Mouse (Mus musculus) liver, adult (tissue): ENCODE data around the gene Pafah1b3.

Experiments used
- GATA4 ChIP-seq: IDR thresholded peaks from 2 replicates; pipeline ENCODE4 v1.6.1; 2014; ENCODE audit warnings: mild to moderate bottlenecking, low read length; ENCODE audit not compliant: insufficient replicate concordance

The Pafah1b3 gene

DNA sequence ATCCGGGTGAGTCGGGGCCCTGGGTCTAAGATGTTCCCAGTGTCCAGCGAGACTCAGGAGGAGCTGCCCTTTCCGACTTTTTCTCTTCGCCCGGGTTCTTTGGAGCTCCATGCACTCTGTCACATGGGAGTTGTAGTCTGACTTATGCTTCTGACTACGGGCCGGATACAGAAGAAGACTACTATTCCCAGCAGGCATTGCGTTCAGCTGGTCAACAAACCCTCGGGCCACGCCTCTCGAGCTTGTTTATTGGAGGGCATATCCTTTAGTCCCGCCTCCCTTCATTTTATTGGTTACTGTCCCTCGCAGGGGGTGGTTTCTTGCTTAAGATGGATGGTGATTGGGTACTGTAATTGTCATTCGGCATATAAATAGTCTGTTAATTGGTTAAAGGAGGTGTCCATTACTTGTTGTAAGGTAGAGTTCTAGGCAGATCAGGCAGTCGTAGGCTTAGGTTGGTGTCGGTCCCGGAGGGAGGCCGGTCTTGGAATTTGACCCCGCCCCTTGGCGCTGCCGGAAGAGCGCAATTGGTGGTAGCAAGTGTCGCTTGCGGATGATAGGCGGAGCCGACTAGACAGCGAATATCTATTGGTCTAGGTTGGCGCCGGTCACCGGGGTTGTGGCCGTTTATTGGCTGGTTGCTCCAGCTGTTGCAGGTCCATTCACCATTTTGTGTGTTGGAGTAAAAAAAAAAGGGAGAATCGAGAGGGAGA lies 29.9 kb downstream of the Pafah1b3 start:
- no peak; the same call in 1 of the 2 replicates for TF ChIP-seq GATA4

DNA sequence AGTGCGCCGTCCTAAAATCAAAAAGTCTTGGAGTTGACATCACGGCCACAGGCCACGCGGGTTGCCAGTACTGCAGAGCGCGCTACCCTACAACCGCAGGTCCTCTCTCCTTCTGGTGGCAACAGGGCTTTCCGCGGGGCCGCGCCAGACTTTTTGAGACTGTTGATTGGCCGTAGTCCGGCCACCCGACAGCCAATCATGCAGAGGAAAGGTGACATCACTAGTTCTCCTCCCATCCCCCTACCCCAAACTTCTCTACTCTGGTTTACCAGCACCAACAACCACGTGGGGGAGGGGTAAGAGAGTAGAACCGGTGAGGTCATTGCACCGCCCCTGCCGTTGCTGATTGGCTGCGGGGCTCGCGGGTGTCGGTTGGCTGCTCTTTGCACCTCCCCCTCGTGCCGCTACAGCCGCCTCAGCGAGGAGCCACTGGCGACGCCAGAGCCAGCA lies 30.5 kb downstream of the Pafah1b3 start, which contains the start of gene Cic:
Cic (plus strand) TSS at position 404 of the 450 bp plus-strand sequence.
- no peak for TF ChIP-seq GATA4

DNA sequence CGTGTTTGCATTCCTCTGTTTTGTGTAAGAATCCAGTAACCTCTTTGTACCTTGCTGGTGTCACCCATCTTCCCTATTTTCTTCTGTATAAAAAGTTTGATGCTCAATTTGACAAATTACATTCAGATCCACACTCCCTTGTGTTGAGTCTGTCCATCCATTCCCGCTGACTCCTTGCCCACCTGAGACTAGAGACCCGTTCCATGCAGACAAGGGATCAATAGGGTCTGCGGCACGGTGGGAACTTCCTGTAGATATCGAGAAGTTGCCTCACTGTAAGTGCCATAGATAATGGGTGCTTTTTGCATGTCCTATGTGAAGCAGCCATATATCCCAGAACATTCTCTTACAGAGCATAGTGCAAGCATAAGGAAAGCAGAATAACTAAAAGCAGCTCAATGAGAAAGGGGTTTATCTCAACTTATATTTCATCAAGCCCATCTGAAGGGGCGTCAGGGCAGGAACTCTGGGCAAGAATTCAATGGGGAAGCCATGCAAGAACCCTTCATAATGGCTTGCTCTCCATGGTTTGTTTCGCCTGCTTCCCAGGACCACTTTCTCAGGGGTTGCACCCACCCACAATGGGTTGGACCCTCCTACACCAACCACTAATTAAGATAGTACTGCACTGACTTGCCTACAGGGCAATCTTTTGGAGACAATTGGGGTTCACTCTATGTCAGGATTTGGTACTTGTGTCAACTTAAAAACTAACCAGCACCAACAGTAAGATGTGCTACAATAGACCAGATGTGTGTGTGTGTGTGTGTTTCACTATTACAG lies 31.4 kb downstream of the Pafah1b3 start:
- TF ChIP-seq GATA4, result no peak

DNA sequence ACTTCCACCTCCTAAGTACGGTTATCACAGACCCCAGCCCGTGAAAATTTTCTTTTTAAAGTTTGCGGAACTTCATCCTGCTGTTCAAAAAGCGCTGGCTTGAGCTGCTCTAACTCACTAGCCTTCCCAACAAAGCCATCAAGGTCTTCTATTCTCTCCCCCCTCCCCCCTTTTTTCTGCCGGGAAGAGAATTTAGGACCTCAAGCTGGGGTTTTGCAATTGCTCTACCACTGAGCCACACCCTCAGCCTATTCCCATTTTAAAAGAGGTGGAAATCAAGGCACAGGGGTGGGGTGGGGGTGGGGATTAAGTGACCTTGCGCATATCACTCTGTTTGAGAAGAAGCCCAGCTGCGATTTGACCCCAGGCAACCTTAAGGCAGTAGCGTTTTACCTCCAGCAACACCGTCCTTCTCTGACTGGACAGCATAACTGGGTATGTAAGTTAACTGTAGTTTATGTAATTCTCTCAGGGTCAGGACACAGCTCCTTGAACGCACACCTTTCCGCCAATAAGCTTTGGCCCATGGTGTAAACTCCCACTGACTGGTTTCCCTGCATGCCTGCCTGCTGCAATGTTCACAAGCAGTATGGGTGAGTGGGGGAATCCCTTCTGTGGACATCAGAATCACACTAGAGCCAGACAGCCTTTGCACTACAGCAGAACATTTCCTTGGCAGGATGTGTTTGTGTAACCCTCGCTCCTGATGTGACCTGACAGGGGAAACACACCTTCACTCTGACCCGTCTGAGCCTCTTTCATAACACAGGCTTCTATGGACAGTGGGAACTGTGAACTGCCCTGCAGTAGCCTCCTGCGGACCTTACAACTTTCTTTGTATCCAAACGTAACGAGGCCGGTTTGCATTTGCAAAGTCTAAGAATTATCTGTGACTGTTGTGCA lies 33.6 kb downstream of the Pafah1b3 start:
- no peak for TF ChIP-seq GATA4

DNA sequence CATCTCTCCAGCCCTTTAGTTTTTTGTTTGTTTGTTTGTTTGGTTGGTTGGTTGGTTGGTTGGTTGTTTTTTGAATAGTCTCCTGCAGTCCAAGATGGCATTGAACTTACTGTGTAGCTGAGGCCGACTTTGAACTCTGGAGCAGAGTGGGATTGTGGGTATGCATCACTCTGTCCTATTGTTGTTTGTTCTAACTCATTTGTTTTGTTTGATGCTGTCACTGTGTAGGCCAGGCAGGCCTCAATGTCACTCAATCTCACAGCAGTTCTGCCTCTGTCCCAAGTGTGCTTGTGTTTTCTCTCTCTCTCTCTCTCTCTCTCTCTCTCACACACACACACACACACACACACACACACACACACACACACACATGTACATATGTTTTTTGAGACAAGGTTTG lies 35.9 kb downstream of the Pafah1b3 start:
- no peak for TF ChIP-seq GATA4

DNA sequence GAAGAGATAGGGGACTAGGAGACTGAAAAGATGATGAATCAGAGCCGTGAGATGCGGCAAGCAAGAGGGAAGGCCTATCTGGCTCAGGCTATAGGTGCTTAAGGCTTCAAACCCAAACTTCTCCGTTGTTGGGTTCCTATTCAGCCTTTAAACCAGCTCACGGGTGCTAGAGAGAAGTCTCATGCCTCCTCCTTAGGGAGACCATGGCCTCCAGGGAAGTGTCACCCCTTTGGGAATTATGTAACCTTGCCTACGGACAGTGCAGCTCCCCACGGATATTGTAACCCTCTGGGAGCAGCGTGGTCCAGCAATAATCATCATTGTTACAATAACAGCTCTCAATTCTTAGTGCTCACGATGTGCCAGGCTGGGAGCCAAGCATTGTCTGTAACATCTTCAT lies 46.0 kb downstream of the Pafah1b3 start:
- no peak for TF ChIP-seq GATA4

DNA sequence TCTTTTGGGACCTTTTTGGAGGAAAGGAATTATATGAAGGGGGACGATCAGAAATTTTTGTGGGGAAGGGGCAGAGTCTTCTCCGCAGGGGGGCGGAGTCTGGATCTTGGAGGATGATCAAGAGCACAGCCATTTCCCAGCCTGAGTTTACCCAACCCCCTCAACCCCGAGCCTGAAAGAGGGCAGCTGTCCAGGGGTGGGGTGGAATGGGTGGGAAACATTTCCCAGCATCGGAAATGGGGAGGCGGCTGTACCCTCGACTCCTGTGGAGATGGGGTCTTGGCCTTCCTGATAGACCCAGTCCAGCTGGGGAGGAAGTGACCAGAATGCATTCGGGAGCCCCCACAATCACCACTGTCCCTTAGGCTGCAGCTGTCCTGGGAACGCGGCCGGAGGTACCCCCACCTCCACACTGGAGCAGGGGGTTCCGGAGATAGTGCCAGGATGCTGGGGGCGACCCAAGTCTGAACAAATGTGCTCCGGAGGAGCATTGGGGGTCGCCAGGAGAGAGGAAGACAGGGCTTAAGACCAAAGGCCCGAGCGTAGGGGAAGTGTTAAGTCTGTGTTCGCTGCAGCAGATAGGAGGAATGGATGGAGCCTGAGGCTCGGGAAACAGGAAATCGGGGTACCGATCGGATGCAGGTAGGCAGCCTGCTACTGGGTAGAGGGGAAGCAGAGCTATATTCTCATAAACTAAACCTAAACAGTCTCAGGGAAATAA lies 46.6 kb downstream of the Pafah1b3 start:
- no peak for TF ChIP-seq GATA4

DNA sequence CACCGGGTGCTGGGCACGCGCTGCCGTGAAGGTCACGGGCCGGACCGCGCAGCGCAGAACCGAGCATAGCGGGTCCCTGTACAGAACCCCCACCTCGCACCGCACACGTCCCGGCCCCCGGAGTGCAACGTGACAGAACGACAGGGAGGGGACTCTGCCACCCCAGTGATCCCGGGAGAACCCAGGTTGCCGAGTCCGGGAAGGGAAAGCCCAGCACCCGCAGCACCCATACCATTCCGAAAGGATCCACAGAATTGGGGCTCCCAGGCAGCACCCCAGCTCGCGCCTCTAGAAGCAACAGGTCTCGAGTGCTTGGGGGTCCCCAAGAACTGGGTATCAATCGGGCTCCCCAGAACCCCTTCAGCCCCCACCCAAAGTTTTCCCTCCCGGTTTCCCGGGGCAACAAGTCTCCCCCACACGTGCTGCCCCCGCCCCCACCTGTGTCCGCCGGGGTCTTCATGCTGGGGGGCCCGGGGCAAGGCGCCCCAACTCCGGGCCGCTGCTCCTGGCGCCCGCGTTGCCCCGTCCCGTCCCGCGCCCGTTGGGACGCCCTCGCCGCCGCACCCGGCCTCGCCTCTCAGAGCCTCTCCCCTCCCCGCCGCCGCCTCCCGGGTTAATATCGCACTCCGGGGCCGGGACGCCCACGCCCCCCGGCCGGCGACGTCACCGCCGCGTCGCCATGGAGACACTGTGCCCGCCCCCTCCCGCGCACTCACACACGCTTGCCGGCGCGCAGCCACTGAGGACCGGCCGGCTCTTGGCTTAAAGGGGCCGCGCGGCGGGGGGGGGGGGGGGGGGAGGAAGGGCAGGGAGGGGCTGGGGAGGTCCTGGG lies 47.4 kb downstream of the Pafah1b3 start, which contains the start of gene Erf:
Erf (minus strand) TSS at position 621 of the 832 bp plus-strand sequence.
- peak; percentile 10; the same call in 1 of the 2 replicates for TF ChIP-seq GATA4

DNA sequence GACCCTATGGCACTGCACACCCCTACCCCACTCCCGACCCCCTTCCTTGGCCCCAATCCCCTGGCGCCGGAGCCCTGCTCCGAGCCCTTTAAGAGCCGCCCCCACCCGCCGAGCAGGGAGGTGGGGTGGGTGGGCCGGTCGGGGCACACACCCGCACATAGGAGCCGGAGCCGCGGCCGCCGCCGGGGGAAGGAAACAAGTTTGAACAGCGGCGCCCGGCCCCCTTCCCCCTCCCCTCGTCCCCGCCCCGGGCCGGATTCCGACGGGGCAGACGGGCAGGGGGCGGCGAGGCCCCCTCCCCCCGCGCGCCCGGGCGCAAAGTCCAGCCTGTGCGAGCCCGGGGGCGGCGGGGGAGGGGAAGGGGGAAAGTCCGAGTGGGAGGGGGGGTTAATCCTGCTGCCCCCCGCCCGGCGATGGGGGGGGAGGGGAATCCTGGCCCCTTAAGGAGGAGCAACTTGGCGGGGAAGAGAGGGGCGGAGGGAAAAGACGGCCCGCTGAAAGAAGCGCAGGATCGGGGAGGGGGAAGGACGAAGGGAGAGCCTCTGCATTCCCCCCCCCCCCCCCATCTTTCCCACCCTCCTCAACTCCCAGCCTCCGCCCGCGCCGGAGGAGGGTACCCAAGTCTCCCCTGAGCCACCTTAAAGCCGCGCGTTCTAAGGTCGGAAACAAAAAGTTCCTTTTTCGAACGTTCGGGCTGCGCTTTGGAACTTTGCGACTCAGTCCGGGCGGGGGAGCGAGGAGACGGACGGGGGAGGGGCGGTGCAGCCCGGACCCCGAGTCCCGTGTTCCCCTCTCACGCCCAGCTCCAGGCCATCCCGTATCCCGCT lies 48.3 kb downstream of the Pafah1b3 start:
- TF ChIP-seq GATA4, result no peak

DNA sequence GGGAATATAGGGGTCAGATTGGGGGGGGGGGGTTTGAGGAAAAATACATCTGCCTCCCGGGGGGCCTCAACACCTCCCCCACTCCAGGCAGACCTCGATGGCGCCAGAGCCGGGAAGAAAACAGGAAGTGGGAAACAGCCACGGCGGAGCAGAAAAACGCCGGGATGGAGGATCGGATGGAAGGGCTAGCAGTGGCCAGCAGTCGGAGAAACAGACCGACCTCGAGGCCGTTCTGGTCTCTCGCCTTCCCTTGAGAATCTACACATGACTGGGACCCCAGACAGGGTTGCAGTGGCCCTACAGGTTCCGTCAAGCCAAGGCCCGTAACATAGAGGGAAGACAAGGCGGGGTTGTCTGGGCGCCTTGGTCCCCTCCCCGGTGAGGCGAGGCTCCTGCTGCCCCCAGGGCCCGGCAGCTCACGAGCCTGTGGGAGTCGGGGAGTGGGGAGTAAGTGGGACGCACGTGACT lies 48.9 kb downstream of the Pafah1b3 start:
- TF ChIP-seq GATA4, result no peak

DNA sequence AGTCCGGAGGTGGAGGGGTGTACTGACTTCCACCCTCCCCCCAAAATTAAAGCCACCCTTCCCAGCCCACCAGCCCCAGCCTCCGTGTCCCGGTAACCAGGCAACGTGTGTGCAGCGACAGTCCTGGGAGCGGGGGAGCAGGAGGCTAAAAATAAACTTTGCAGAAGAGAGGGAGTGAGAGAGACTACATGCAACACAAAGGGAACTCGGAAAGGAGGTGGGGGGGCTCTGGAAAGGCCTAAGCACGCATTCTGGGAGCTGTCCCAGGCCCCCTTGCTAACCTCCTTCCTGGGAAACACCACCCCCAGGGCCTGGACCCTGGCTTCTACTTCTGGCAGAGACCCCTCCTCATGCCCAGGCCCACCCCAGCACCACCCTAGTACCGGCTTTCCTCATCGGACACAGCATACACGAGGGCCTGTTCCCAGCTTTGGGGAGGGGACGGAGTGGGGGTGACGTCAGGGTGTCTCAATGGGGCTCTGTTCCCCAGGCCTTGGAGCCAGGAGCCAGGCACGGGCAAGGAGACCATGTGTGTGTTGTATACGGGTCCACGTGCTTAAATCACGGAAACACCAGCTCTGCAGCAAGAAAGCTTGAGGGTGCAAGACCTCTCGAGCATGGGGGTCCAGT lies 49.7 kb downstream of the Pafah1b3 start:
- no peak for TF ChIP-seq GATA4

DNA sequence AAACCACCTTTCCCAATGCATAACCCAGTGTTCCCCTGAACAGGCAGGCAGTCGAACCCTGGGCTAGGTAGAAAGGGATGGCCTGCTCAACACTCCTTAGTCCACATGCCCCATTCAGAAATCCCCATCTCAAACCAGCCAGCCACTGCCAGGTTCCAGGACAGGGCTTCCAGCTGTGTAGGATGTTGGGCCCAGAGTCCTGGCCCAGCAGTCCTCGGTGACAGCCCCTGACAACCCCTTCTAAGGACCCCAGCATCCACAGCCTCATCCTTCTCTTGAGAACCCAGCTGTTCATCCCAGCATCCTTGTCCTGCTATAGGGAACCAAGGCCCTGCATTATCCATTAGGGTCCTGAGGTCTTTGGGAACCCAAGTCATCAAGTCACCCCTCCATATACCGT lies 50.3 kb downstream of the Pafah1b3 start:
- TF ChIP-seq GATA4, result no peak

DNA sequence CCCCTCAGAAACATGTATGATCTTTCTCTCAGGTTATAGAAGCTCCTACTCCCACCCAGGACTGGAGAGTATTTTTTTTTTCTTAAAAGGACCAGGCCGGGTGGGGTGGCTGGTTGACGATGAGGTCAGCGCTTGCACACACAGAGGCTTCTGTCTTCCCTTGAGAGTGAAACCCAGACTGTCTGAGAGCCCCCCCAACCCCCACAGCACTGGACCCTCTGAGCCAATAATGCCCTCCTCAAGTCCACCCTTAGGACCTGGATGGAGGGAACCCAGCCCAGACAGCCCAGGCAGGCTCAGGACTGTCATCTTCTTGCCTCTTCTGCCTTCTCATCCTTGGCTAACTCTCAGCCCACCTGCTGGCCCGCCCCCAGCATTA lies 51.0 kb downstream of the Pafah1b3 start:
- TF ChIP-seq GATA4, result no peak
